Comparison of ENCODE assay signal across 11 mouse cellular contexts in the genomic region with DNA sequence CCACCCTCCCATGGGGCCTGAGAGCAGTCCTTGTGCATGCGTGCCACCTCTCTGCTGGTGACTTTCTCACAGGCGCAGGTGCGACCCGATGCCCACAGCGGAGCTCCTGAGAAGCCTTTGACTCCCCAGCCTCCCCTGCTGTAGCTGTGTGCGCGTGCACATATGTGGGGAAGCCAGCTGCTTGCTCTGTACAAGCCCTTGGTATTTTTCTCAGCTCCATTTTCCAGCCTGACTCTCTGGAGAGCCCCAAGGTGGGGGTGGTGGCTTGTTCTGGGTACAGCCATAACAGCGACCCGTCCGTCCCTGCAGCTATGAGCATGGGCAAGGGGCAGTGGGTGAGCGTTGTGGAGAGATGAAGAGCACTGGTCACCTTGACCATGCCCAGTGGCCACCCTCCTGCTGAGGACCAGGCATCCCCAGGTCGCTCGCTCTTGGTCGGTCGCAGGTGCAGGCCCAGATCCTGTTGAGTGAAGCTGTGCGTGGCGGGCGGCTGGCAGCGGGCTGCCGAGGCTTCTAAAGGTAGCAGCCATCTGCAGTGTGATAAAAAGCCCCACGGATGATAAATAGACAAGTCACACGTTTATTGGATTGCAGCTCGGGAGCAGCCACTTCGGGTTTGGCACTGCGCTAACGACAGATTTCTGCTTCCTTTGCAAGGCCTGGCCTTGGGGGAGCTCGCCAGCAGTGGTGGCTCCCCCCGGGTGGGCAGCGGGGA.
DNase-seq lines count a peak whose midpoint lies in the region; ATAC-seq lines count a peak whose summit lies in the region.
"Had no signal": no experiment of that assay in that cellular context is flagged by ENCODE, and none has a peak within 500 bp of the region (broad histone marks: within the 10 kb centered on the region; RNA-seq: fewer than 3 reads in every experiment).

No protein-coding gene starts in this region.

- H3K4me3 ChIP-seq in neural tube, embryonic 12.5 days: no peak overlapping the region
- H3K4me3 ChIP-seq: liver, embryonic 13.5 days had no signal

- peak overlapping the region; percentile 50 for H3K27ac ChIP-seq in neural tube, embryonic 12.5 days
- H3K27ac ChIP-seq: liver, embryonic 13.5 days had no signal

- H3K4me2 ChIP-seq in neural tube, embryonic 12.5 days (replicated peaks): peak overlapping the region; percentile 22; the same call in 1 of the 2 replicates
- H3K4me2 ChIP-seq: liver, embryonic 13.5 days had no signal

- no peaks in the 10 kb centered on the region for H3K9me3 ChIP-seq in neural tube, embryonic 12.5 days
- H3K9me3 ChIP-seq: liver, embryonic 13.5 days had no signal

- H3K9ac ChIP-seq in neural tube, embryonic 12.5 days: no peak overlapping the region
- H3K9ac ChIP-seq: liver, embryonic 13.5 days had no signal

- WGBS in neural tube, embryonic 12.5 days: 54% methylated on average over 29 of the region's 29 CpGs

- H3K27me3 ChIP-seq in neural tube, embryonic 12.5 days (replicated peaks): 0 out of 2 replicates have a peak, but pooled peaks cover 2% of the 10 kb centered on the region

- DNase-seq in left cerebral cortex, adult 18-20 months (ENCODE audit: low spot score in 2 of 2): peak; percentile 40 to 67
- DNase-seq in left cerebral cortex, adult 11 months (ENCODE audit: low spot score): no peak
- DNase-seq in layer of hippocampus, adult 8-10 months (ENCODE audit: low spot score in 2 of 2): peak; percentile 66
- DNase-seq in thymus, postnatal 36 days: peak; percentile 59 to 81
- DNase-seq in ovary, adult 18-20 months (ENCODE audit: low spot score): no peak
- no peak for DNase-seq in adrenal gland, postnatal 36 days
- no peak for DNase-seq in B cell, adult 2 months
- DNase-seq: gastrocnemius, postnatal 36 days; kidney, adult 8-10 months; liver, embryonic 13.5 days had no signal

- no peaks in the 10 kb centered on the region for H3K36me3 ChIP-seq in neural tube, embryonic 12.5 days
- H3K36me3 ChIP-seq: liver, embryonic 13.5 days had no signal

- H3K4me1 ChIP-seq in neural tube, embryonic 12.5 days: peaks cover 99% of the 10 kb centered on the region

- ATAC-seq in neural tube, embryonic 12.5 days (ENCODE audit: low FRiP score, low read depth): no peak

Comparison
In these comparisons a context has a peak if more than half of its experiments do, and no peak if none do; other contexts are left out.
1. DNase-seq: peak in left cerebral cortex, adult 18-20 months (2 of 2), layer of hippocampus, adult 8-10 months (2 of 2) and thymus, postnatal 36 days (2 of 2); none in left cerebral cortex, adult 11 months (single experiment), ovary, adult 18-20 months (single experiment), adrenal gland, postnatal 36 days (0 of 2) and B cell, adult 2 months (0 of 2).